16 mouse cellular contexts compared by ENCODE assay signal in the genomic region with DNA sequence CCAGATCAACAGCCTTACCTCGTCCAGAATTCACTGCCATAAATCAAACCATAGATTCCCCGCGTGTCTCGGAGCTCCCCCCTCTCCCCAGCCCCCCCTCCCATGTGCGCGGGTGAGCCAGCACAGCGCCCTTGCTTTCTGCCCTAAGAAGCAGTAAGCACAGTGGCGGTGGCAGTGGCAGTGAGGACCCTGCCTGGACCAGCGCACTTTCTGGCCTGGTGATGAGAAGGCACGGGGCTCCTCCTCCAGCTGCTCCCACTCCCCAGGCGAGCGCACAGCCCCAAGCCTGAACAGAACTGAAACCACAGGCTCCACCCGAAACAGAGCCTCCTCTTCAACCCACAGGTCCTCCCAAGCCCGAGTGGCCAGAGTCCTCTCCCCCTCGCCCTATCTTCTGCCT.
"Had no signal": no experiment of that assay in that cellular context is flagged by ENCODE, and none has a peak within 500 bp of the region (broad histone marks: within the 10 kb centered on the region; RNA-seq: fewer than 3 reads in every experiment).

No protein-coding gene starts in this region.

- H3K4me3 ChIP-seq: neural tube, embryonic 13.5 days; neural tube, embryonic 15.5 days; stomach, embryonic 15.5 days had no signal

- H3K4me1 ChIP-seq: neural tube, embryonic 13.5 days; neural tube, embryonic 15.5 days; stomach, embryonic 15.5 days had no signal

- DNase-seq: retina, postnatal 1 day; right cerebral cortex, adult 18-20 months; right cerebral cortex, postnatal 14 days; right cerebral cortex, postnatal 25 days; right cerebral cortex, postnatal 4 days; spleen, adult 18-20 months; thymus, adult 18-20 months; thymus, adult 2 months; thymus, postnatal 14 days; thymus, postnatal 25 days; thymus, postnatal 36 days; thymus, postnatal 4 days had no signal

- H3K27me3 ChIP-seq: neural tube, embryonic 13.5 days; neural tube, embryonic 15.5 days; stomach, embryonic 15.5 days had no signal

- H3K4me2 ChIP-seq: neural tube, embryonic 13.5 days; neural tube, embryonic 15.5 days; stomach, embryonic 15.5 days had no signal

- H3K27ac ChIP-seq: neural tube, embryonic 13.5 days; neural tube, embryonic 15.5 days; stomach, embryonic 15.5 days; stomach, postnatal 0 days had no signal

- H3K9ac ChIP-seq: neural tube, embryonic 13.5 days; neural tube, embryonic 15.5 days; stomach, embryonic 15.5 days had no signal

- H3K9me3 ChIP-seq: stomach, embryonic 15.5 days had no signal

- H3K36me3 ChIP-seq: neural tube, embryonic 13.5 days; neural tube, embryonic 15.5 days; stomach, embryonic 15.5 days had no signal
